Mouse (Mus musculus) kidney, embryonic 14.5 days (tissue): ENCODE results near the gene Ap2a2. TPM values are rescaled to one million over a fixed set of nuclear protein-coding genes. Genes with fewer than 3 reads are reported as not detected.

Experiments used
- ATAC-seq: fragments of 200-750 bp; cut with Nextera tagmentation; 2 replicates; pipeline ENCODE4 v1.8.0; 2017; ENCODE audit warnings: moderate number of reproducible peaks, mild to moderate bottlenecking, moderate TSS enrichment, moderate library complexity; ENCODE audit not compliant: low FRiP score, low TSS enrichment
- H3K27ac ChIP-seq: fragments of 300-500 bp; sonication (generic); 2 replicates; pipeline ENCODE4 v1.5.1; 2014; ENCODE audit warnings: low read depth, mild to moderate bottlenecking, low read length, moderate library complexity, mixed read lengths
- H3K27me3 ChIP-seq: fragments of 300-500 bp; sonication (generic); 2 replicates; pipeline ENCODE4 v1.6.1; 2014; ENCODE audit warnings: mild to moderate bottlenecking, low read length; ENCODE audit not compliant: control insufficient read depth, insufficient read depth
- H3K36me3 ChIP-seq: fragments of 300-500 bp; sonication (generic); 2 replicates; pipeline ENCODE4 v1.6.1; 2014; ENCODE audit warnings: low read length, mixed read lengths; ENCODE audit not compliant: control insufficient read depth, insufficient read depth
- H3K4me1 ChIP-seq: fragments of 300-500 bp; sonication (generic); 2 replicates; pipeline ENCODE4 v1.6.1; 2014; ENCODE audit warnings: low read length, mixed read lengths; ENCODE audit not compliant: control insufficient read depth, insufficient read depth
- H3K4me2 ChIP-seq: fragments of 300-500 bp; sonication (generic); replicated peaks from 2 replicates; pipeline ENCODE4 v1.6.1; 2014; ENCODE audit warnings: low read depth, mild to moderate bottlenecking, low read length
- H3K4me3 ChIP-seq: fragments of 300-500 bp; sonication (generic); 2 replicates; pipeline ENCODE4 v1.5.1; 2014; ENCODE audit warnings: mild to moderate bottlenecking, low read length
- H3K9ac ChIP-seq: fragments of 300-500 bp; sonication (generic); 2 replicates; pipeline ENCODE4 v1.6.1; 2014; ENCODE audit warnings: low read depth, mild to moderate bottlenecking, low read length, moderate library complexity
- H3K9me3 ChIP-seq: fragments of 300-500 bp; sonication (generic); 2 replicates; pipeline ENCODE4 v1.6.1; 2016; ENCODE audit warnings: low read length; ENCODE audit not compliant: control insufficient read depth
- WGBS: fragments of 180-500 bp; shearing (Covaris S2); extraction: QIAGEN DNeasy Blood & Tissue Kit; methylation state at CpG from one replicate; pipeline ENCODE4 v1.1.7; 2014; 5-methylcytosine and 5-hydroxymethylcytosine counted together
- polyA plus RNA-seq: library from polyadenylated mRNA; unstranded; fragments of >200 nt; fragmentation: Nextera tagmentation; extraction: Ambion mirVana; gene quantifications from 2 replicates; pipeline ENCODE4 v1.2.1, GENCODE M21; 2014

Gene Ap2a2
- polyA plus RNA-seq, 1 experiment from 2014 or later = 76.3 TPM

DNA sequence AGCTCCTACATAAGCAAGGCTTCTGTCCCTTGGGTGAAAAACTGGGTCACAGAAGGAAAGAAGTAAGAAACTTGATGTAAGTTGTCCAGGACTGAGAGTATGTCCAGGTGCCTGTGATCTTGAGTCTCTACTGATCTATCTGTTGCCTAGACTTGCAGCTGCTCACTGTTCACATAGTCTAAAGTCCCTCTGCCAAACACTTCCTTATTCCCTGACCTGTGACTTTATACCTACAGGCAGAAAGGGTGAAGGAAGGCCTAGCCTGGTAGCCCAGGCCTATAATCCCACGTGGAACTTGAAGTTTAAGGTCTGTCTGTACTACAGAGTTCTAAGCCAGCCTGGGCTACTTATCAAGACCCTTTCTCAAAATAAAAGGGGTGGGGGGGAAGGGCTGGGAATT is 26.4 kb upstream of the Ap2a2 start:
- no peak for ATAC-seq
- Histone ChIP-seq H3K27ac (no peak overlapping the region), H3K4me1 (peaks cover 12% of the 10 kb centered on the region), H3K9me3 (no peaks in the 10 kb centered on the region), H3K27me3 (no peaks in the 10 kb centered on the region), H3K4me2 (no peak overlapping the region), H3K4me3 (no peak overlapping the region), H3K36me3 (no peaks in the 10 kb centered on the region), H3K9ac (no peak overlapping the region)
- WGBS = 55% methylated on average over 1 of the region's 1 CpGs

DNA sequence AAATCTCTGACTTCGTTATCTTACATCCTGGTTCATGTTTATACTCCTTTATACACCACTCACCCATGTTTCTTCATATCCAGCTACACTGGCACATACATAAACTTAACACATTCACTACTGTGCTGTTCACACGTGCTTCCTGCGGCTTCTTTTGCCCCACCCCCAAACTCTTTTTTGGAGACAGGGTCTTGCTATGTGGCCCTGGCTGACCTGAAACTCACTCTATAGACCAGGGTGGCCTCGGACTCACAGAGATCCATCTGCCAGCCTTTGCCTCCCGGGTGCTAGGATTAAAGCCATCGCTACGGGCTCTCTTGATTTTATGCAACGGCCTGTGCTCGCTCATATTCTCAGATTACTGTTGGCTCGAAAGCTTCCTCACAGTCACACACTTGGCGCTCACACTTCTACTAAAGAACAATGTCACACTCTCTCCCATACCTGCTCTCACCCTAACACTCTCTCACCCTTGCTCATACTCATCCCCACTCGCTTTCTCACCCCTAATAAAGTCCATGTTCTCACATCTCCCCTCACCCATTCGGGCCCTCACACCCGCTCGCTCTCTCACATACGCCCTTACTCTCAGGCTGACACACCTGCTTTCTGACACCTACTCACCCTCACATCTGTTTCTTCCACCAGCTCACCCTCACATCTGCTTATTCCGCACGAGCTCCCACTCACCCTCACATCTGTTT is 23.0 kb upstream of the Ap2a2 start:
- H3K27ac ChIP-seq = peak overlapping the region; percentile 4; the same call in 1 of the 2 replicates
- H3K4me2 ChIP-seq = peak overlapping the region; percentile 81
- peak overlapping the region; percentile 70 for H3K9ac ChIP-seq
- ATAC-seq = peak; percentile 30; the same call in 1 of the 2 replicates
- H3K9me3 ChIP-seq = no peaks in the 10 kb centered on the region
- peaks cover 12% of the 10 kb centered on the region for H3K4me1 ChIP-seq
- H3K27me3 ChIP-seq = no peaks in the 10 kb centered on the region
- peak overlapping the region; percentile 59 for H3K4me3 ChIP-seq
- no peaks in the 10 kb centered on the region for H3K36me3 ChIP-seq
- 11% methylated on average over 18 of the region's 18 CpGs for WGBS

DNA sequence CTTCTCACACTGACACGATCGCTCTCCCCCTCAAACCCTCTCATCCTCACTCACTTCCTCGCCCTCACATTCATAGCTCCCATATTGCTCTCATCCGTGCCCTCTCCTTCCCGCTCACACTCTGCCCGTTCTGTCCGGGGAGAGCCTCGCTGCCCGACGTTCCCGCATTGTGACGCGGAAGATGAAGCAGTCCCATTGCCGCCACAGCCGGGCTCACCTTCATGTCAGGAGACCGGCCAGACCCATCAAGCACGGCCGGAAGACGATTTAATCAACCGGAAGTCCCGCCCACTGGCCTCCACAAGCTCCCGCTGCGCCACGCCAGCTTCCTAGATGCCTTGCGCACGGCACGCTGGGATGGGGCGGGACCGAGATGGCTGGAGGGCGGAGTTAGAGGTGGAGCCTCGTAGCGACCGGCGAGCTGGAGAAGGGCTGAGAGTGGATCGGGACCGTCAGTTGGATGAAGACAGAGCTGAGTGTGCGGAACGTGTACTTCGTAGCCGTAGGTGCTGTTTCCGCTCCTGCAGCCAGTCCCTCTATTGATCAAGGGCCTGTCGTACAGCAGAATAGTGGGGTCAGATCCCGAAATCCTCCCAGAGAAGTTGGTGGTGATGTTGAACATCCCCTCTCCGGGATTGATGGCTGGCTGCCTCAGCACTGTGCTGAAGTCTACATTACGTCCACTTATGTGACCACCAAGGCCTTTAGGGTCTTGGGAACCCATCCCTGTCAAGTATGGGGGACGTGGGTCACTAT is 22.2 kb upstream of the Ap2a2 start, which contains the start of gene Chid1:
Gene Chid1 (minus strand): TSS at position 302 of the 756 bp plus-strand sequence.
- Histone ChIP-seq H3K4me1 (peaks cover 12% of the 10 kb centered on the region), H3K27ac (peak within 1 kb of the TSS; percentile 57; the same call in 1 of the 2 replicates), H3K27me3 (0 out of 2 replicates have a peak, but pooled peaks cover 2% of the 10 kb centered on the region), H3K4me3 (peak within 1 kb of the TSS; percentile 59), H3K9me3 (no peaks in the 10 kb centered on the region), H3K4me2 (peak within 1 kb of the TSS; percentile 81), H3K9ac (peak within 1 kb of the TSS; percentile 70), H3K36me3 (no peaks in the 10 kb centered on the region)
- ATAC-seq = peak; percentile 98
- WGBS = 1% methylated on average over 46 of the region's 46 CpGs

DNA sequence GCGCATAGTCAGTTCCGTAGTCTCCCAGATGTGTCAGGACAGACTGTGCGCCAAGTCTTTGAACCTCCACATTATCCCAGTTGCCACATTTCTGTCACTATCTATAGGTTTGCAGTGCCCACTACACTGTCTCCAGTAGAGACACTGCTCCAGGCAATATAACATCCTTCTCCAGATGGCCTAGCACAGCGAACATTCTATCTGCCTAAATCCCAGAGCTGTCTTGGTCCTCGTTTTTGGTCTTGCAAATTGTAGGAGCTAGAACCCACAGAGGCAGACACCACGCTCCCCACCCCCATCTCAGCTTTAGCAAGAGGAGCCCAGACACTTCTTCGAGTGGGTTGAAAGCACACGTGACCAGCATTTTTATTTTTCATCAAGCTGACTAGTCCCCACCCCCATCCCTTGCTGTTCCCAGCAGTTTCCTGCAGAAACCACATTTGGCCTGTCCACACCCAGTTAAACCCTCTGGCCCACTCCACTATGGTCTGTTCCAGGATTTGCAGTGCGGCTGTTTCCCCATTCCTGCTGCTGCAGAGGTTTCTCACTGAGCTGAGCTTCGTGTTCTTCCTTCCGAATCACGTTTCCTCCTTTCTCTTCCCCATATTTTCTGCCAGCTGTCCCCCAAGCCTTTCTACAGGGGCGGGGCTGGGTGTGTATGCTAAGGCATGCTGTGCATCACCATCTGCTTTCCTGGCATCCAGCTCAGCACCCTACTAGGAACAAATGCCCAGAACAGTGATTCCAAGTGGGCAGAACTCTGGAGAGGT is 21.5 kb upstream of the Ap2a2 start:
- peak overlapping the region; percentile 57; the same call in 1 of the 2 replicates for H3K27ac ChIP-seq
- H3K36me3 ChIP-seq = no peaks in the 10 kb centered on the region
- WGBS = 59% methylated on average over 13 of the region's 13 CpGs
- H3K27me3 ChIP-seq = 0 out of 2 replicates have a peak, but pooled peaks cover 2% of the 10 kb centered on the region
- H3K9me3 ChIP-seq = no peaks in the 10 kb centered on the region
- H3K4me1 ChIP-seq = peaks cover 12% of the 10 kb centered on the region
- H3K4me2 ChIP-seq = peak overlapping the region; percentile 60
- ATAC-seq = no peak
- peak overlapping the region; percentile 59 for H3K4me3 ChIP-seq
- H3K9ac ChIP-seq = peak overlapping the region; percentile 58

DNA sequence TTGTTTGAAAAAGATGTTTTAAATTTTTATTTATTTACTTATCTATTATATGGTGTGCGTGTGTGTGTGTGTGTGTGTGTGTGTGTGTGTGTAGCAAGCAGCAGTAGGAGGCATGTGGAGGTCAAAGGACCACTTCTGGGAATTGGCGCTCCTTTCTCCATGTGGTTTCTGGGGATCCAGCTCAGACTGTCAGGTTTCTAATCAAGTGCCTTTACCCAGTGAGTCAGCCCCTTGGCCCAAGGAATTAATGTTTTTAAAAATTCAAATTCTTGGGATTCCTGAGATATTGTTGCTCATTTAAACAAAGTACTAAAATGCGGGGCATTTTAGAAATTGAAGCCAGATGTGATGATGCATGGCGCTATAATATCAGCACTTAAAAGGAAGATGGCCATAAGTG is 20.3 kb upstream of the Ap2a2 start:
- H3K4me1 ChIP-seq = peaks cover 12% of the 10 kb centered on the region
- no peaks in the 10 kb centered on the region for H3K36me3 ChIP-seq
- no peaks in the 10 kb centered on the region for H3K9me3 ChIP-seq
- H3K9ac ChIP-seq = no peak overlapping the region
- H3K27me3 ChIP-seq = 0 out of 2 replicates have a peak, but pooled peaks cover 2% of the 10 kb centered on the region
- no peak overlapping the region for H3K4me2 ChIP-seq
- no peak overlapping the region for H3K27ac ChIP-seq
- no peak for ATAC-seq
- no peak overlapping the region for H3K4me3 ChIP-seq
- WGBS = 89% methylated on average over 4 of the region's 4 CpGs

GRCm38 (mm10) chr7:141542588-141542987 is 19.4 kb upstream of the Ap2a2 start:
- H3K9me3 ChIP-seq = no peaks in the 10 kb centered on the region
- no peak overlapping the region for H3K27ac ChIP-seq
- no peaks in the 10 kb centered on the region for H3K36me3 ChIP-seq
- H3K27me3 ChIP-seq = 0 out of 2 replicates have a peak, but pooled peaks cover 2% of the 10 kb centered on the region
- ATAC-seq = no peak
- peaks cover 12% of the 10 kb centered on the region for H3K4me1 ChIP-seq
- no peak overlapping the region for H3K4me3 ChIP-seq
- 94% methylated on average over 2 of the region's 2 CpGs for WGBS
- no peak overlapping the region for H3K4me2 ChIP-seq
- no peak overlapping the region for H3K9ac ChIP-seq

GRCm38 (mm10) chr7:141544654-141545053 is 17.3 kb upstream of the Ap2a2 start:
- Histone ChIP-seq H3K4me3 (no peak overlapping the region), H3K4me2 (no peak overlapping the region), H3K36me3 (no peaks in the 10 kb centered on the region), H3K9me3 (no peaks in the 10 kb centered on the region), H3K27ac (no peak overlapping the region), H3K9ac (no peak overlapping the region), H3K27me3 (0 out of 2 replicates have a peak, but pooled peaks cover 2% of the 10 kb centered on the region), H3K4me1 (peaks cover 4% of the 10 kb centered on the region; the same call in 1 of the 2 replicates)
- no peak for ATAC-seq
- WGBS = 83% methylated on average over 4 of the region's 4 CpGs

- Histone ChIP-seq H3K9me3 (no peaks in the 10 kb centered on the region), H3K4me2 (no peak overlapping the region), H3K4me1 (no peaks in the 10 kb centered on the region), H3K27me3 (no peaks in the 10 kb centered on the region), H3K9ac (no peak overlapping the region), H3K27ac (no peak overlapping the region), H3K36me3 (no peaks in the 10 kb centered on the region), H3K4me3 (no peak overlapping the region)
- WGBS = 85% methylated on average over 3 of the region's 3 CpGs
- no peak for ATAC-seq
Observed at GRCm38 (mm10) chr7:141549432-141550061, 12.4 kb upstream of the Ap2a2 start.
